Mouse (Mus musculus) intestine, embryonic 16.5 days (tissue): ENCODE results near the gene Foxp1. TPM values are rescaled to one million over a fixed set of nuclear protein-coding genes. Genes with fewer than 3 reads are reported as not detected.

Source experiments
- ATAC-seq: fragments of 200-750 bp; cut with Nextera tagmentation; 2 replicates; pipeline ENCODE4 v1.8.0; 2017; ENCODE audit warnings: moderate TSS enrichment, moderate library complexity
- H3K27ac ChIP-seq: fragments of 300-500 bp; sonication (generic); 2 replicates; pipeline ENCODE4 v1.5.1; 2014; ENCODE audit warnings: mild to moderate bottlenecking, low read length
- H3K27me3 ChIP-seq: fragments of 300-500 bp; sonication (generic); replicated peaks from 2 replicates; pipeline ENCODE4 v1.6.1; 2014; ENCODE audit warnings: low read length, control low read depth, mixed read lengths; ENCODE audit not compliant: control insufficient read depth, insufficient read depth
- H3K36me3 ChIP-seq: fragments of 300-500 bp; sonication (generic); 2 replicates; pipeline ENCODE4 v1.6.1; 2014; ENCODE audit warnings: low read length, control low read depth; ENCODE audit not compliant: control insufficient read depth, insufficient read depth
- H3K4me1 ChIP-seq: fragments of 300-500 bp; sonication (generic); 2 replicates; pipeline ENCODE4 v1.6.1; 2014; ENCODE audit warnings: low read length, control low read depth, mixed read lengths; ENCODE audit not compliant: control insufficient read depth, insufficient read depth
- H3K4me2 ChIP-seq: fragments of 300-500 bp; sonication (generic); 2 replicates; pipeline ENCODE4 v1.6.1; 2014; ENCODE audit warnings: low read depth, low read length, control low read depth
- H3K4me3 ChIP-seq: fragments of 300-500 bp; sonication (generic); 2 replicates; pipeline ENCODE4 v1.5.1; 2014; ENCODE audit warnings: mild to moderate bottlenecking, low read length
- H3K9ac ChIP-seq: fragments of 300-500 bp; sonication (generic); 2 replicates; pipeline ENCODE4 v1.6.1; 2014; ENCODE audit warnings: low read depth, low read length
- H3K9me3 ChIP-seq: fragments of 300-500 bp; sonication (generic); 2 replicates; pipeline ENCODE4 v1.6.1; 2016; ENCODE audit warnings: low read length, control low read depth; ENCODE audit not compliant: control insufficient read depth
- WGBS: fragments of 180-500 bp; shearing (Covaris S2); extraction: QIAGEN DNeasy Blood & Tissue Kit; methylation state at CpG from one replicate; pipeline ENCODE4 v1.1.7; 2014; 5-methylcytosine and 5-hydroxymethylcytosine counted together
- polyA plus RNA-seq: library from polyadenylated mRNA; unstranded; fragments of >200 nt; fragmentation: Nextera tagmentation; extraction: Ambion mirVana; gene quantifications from 2 replicates; pipeline ENCODE4 v1.2.1, GENCODE M21; 2015

Gene Foxp1
- polyA plus RNA-seq, 1 experiment from 2014 or later: 74.8 TPM

- no peak for ATAC-seq
- H3K9ac ChIP-seq: no peak overlapping the region
- no peaks in the 10 kb centered on the region for H3K27me3 ChIP-seq
- H3K4me1 ChIP-seq: peaks cover 5% of the 10 kb centered on the region; the same call in 1 of the 2 replicates
- H3K9me3 ChIP-seq: no peaks in the 10 kb centered on the region
- H3K4me3 ChIP-seq: no peak overlapping the region
- H3K4me2 ChIP-seq: no peak overlapping the region
- H3K27ac ChIP-seq: no peak overlapping the region
- no peaks in the 10 kb centered on the region; the same call in 1 of the 2 replicates for H3K36me3 ChIP-seq
- WGBS: 71% methylated on average over 16 of the region's 16 CpGs
These were observed 93.0 kb downstream of the Foxp1 start for GRCm38 (mm10) chr6:99429378-99430131.

GRCm38 (mm10) chr6:99428961-99429360, 93.6 kb downstream of the Foxp1 start:
- no peak overlapping the region for H3K4me2 ChIP-seq
- WGBS: 75% methylated on average over 2 of the region's 2 CpGs
- H3K4me1 ChIP-seq: peaks cover 5% of the 10 kb centered on the region; the same call in 1 of the 2 replicates
- H3K9ac ChIP-seq: no peak overlapping the region
- H3K4me3 ChIP-seq: no peak overlapping the region
- no peaks in the 10 kb centered on the region; the same call in 1 of the 2 replicates for H3K36me3 ChIP-seq
- H3K27me3 ChIP-seq: no peaks in the 10 kb centered on the region
- H3K27ac ChIP-seq: no peak overlapping the region
- ATAC-seq: no peak
- H3K9me3 ChIP-seq: no peaks in the 10 kb centered on the region

- no peak for ATAC-seq
- H3K9me3 ChIP-seq: no peaks in the 10 kb centered on the region
- 0 out of 2 replicates have a peak, but pooled peaks cover 5% of the 10 kb centered on the region for H3K4me1 ChIP-seq
- H3K36me3 ChIP-seq: no peaks in the 10 kb centered on the region
- 72% methylated on average over 4 of the region's 4 CpGs for WGBS
- no peak overlapping the region for H3K4me3 ChIP-seq
- H3K27me3 ChIP-seq: no peaks in the 10 kb centered on the region
- H3K9ac ChIP-seq: no peak overlapping the region
- H3K27ac ChIP-seq: no peak overlapping the region
- no peak overlapping the region for H3K4me2 ChIP-seq
These were observed 95.2 kb downstream of the Foxp1 start for GRCm38 (mm10) chr6:99427301-99427700.

DNA sequence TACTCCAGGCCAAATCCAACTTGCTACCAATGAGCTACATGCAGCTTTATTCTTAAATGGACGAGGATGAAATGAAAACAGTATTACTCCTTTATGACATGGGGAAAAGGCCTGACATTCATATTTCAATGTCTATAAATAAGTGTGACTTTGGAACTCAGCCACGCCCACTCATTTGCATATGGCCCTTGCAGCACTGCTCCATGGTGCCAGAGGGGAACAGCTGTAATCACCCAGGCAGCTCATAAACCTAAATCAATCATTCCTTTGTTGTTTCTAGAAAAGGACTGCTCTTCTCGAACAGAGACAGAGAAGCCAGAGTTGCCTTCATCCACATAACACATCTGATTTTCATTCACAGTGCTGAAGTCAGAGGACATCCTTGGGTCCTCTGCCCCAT, 97.5 kb downstream of the Foxp1 start:
- no peak overlapping the region for H3K9ac ChIP-seq
- H3K27ac ChIP-seq: no peak overlapping the region
- WGBS: 51% methylated on average over 3 of the region's 3 CpGs
- H3K36me3 ChIP-seq: no peaks in the 10 kb centered on the region
- H3K27me3 ChIP-seq: no peaks in the 10 kb centered on the region
- 0 out of 2 replicates have a peak, but pooled peaks cover 5% of the 10 kb centered on the region for H3K4me1 ChIP-seq
- ATAC-seq: peak; percentile 68
- H3K4me3 ChIP-seq: no peak overlapping the region
- H3K9me3 ChIP-seq: no peaks in the 10 kb centered on the region
- no peak overlapping the region for H3K4me2 ChIP-seq

DNA sequence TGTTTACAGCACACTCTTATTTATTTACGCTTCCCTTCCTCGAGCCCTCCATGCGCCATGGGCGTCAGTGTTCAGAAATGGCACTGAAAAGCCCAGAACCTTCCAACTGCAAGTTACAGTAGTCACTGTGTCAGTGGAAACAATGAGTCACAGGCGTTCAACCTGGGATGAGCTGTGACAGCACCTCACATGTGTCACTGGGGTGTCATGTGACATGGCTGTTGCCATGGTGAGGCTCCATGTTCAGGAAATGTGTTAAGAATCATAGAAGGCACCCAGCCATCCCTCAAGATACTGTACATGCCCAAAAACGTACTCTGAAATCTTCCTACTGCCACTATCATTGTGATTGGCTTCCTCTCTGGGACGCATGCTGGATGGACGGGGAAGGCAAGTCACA, 101.9 kb downstream of the Foxp1 start:
- Histone ChIP-seq H3K9me3 (no peaks in the 10 kb centered on the region), H3K27ac (no peak overlapping the region), H3K4me1 (0 out of 2 replicates have a peak, but pooled peaks cover 5% of the 10 kb centered on the region), H3K9ac (no peak overlapping the region), H3K4me2 (no peak overlapping the region), H3K4me3 (no peak overlapping the region), H3K36me3 (no peaks in the 10 kb centered on the region), H3K27me3 (no peaks in the 10 kb centered on the region)
- ATAC-seq: no peak
- 85% methylated on average over 8 of the region's 8 CpGs for WGBS

- Histone ChIP-seq H3K4me3 (no peak overlapping the region), H3K27me3 (no peaks in the 10 kb centered on the region), H3K4me2 (no peak overlapping the region), H3K36me3 (no peaks in the 10 kb centered on the region), H3K9ac (no peak overlapping the region), H3K27ac (no peak overlapping the region), H3K9me3 (no peaks in the 10 kb centered on the region), H3K4me1 (peaks cover 11% of the 10 kb centered on the region)
- ATAC-seq: no peak
- 89% methylated on average over 6 of the region's 6 CpGs for WGBS
These were observed 109.9 kb downstream of the Foxp1 start for GRCm38 (mm10) chr6:99412598-99412997.

GRCm38 (mm10) chr6:99409602-99410001, 112.9 kb downstream of the Foxp1 start:
- no peak overlapping the region for H3K4me2 ChIP-seq
- no peaks in the 10 kb centered on the region for H3K27me3 ChIP-seq
- ATAC-seq: peak; percentile 69
- H3K27ac ChIP-seq: no peak overlapping the region
- peaks cover 20% of the 10 kb centered on the region for H3K4me1 ChIP-seq
- H3K36me3 ChIP-seq: no peaks in the 10 kb centered on the region
- WGBS: 69% methylated on average over 5 of the region's 5 CpGs
- no peak overlapping the region for H3K4me3 ChIP-seq
- no peak overlapping the region for H3K9ac ChIP-seq
- no peaks in the 10 kb centered on the region for H3K9me3 ChIP-seq

DNA sequence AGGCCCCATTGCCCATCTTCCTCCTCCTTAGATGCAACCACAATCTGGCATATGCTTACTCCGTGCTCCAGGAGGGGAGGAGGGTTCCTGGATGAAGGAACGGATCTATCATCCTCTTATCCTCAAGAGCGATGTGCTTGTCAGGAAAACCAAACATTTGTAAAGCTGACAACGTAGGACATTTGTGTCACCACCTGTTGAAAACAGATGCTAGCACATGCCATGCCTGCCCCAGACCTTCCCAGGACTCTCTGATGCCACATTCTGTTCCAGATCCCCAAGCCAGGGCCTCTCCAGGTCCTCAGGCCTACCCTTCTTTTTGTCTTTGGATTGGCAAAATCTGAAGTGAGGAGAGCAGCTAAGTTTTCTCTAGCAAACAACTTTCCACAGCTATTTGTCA, 113.6 kb downstream of the Foxp1 start:
- Histone ChIP-seq H3K4me1 (peaks cover 20% of the 10 kb centered on the region), H3K9me3 (no peaks in the 10 kb centered on the region), H3K27ac (no peak overlapping the region), H3K4me2 (no peak overlapping the region), H3K4me3 (no peak overlapping the region), H3K9ac (no peak overlapping the region), H3K36me3 (no peaks in the 10 kb centered on the region), H3K27me3 (no peaks in the 10 kb centered on the region)
- no peak for ATAC-seq
- 66% methylated on average over 4 of the region's 4 CpGs for WGBS

- no peaks in the 10 kb centered on the region for H3K27me3 ChIP-seq
- no peaks in the 10 kb centered on the region for H3K9me3 ChIP-seq
- no peak overlapping the region for H3K4me3 ChIP-seq
- H3K27ac ChIP-seq: no peak overlapping the region
- WGBS: 73% methylated on average over 6 of the region's 6 CpGs
- peaks cover 27% of the 10 kb centered on the region for H3K4me1 ChIP-seq
- no peak for ATAC-seq
- H3K36me3 ChIP-seq: no peaks in the 10 kb centered on the region
- H3K9ac ChIP-seq: no peak overlapping the region
- no peak overlapping the region for H3K4me2 ChIP-seq
These were observed 118.6 kb downstream of the Foxp1 start for GRCm38 (mm10) chr6:99403755-99404390.
